ENCODE assay signal across 26 mouse cellular contexts in the genomic region with DNA sequence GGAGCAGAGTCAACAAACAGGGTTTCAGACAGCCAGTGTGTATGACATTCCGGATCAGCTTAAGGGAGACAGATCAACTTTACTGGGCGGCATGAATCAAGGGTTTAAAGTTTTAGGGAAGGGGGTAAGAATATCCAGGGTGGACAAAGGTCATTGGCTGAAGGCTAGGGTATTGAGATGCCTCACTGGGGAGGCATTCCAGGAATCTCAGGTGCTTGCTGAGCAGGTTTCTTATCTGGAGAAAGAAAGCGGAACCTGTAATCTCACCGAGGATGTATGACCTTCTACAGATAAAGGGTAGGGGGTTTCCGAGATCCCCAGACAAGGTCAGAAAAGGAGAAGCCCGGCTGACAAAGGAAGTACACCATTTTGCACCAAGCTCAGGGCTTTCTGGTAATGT. TPM values are rescaled to one million over a fixed set of nuclear protein-coding genes. Genes with fewer than 3 reads are reported as not detected.
DNase-seq lines count a peak whose midpoint lies in the region; ATAC-seq and TF ChIP-seq lines count a peak whose summit lies in the region.
"Had no signal": no experiment of that assay in that cellular context is flagged by ENCODE, and none has a peak within 500 bp of the region (broad histone marks: within the 10 kb centered on the region; RNA-seq: fewer than 3 reads in every experiment).

No protein-coding gene starts in this region.

- H3K4me1 ChIP-seq in heart, embryonic 10.5 days: 0 out of 2 replicates have a peak, but pooled peaks cover 7% of the 10 kb centered on the region
- peaks cover 0 to 15% of the 10 kb centered on the region in 2 experiments; a peak in 2 of 4 replicates for H3K4me1 ChIP-seq in CH12.LX (ENCODE audit: control insufficient read depth in 1 of 2, insufficient read depth in 2 of 2)
- no peaks in the 10 kb centered on the region for H3K4me1 ChIP-seq in neural tube, embryonic 15.5 days
- H3K4me1 ChIP-seq: embryonic facial prominence, embryonic 12.5 days; forebrain, embryonic 12.5 days; heart, embryonic 12.5 days; hindbrain, embryonic 12.5 days; limb, embryonic 12.5 days; megakaryocyte, embryonic 14.5 days had no signal

- WGBS in heart, embryonic 10.5 days: 33% methylated on average over 6 of the region's 6 CpGs
- WGBS in neural tube, embryonic 15.5 days: 66% methylated on average over 6 of the region's 6 CpGs

- 0 out of 2 replicates have a peak overlapping the region, but pooled peaks have one; percentile 8 for H3K4me2 ChIP-seq in CH12.LX (ENCODE audit: insufficient read depth, low read depth, poor library complexity, severe bottlenecking)
- H3K4me2 ChIP-seq in neural tube, embryonic 15.5 days: no peak overlapping the region
- H3K4me2 ChIP-seq: embryonic facial prominence, embryonic 12.5 days; forebrain, embryonic 12.5 days; heart, embryonic 12.5 days; hindbrain, embryonic 12.5 days; limb, embryonic 12.5 days; liver, embryonic 11.5 days had no signal

- dilution Hi-C loops in CH12.LX (cut with MboI; ENCODE audit: extremely low pct_ligation_motif_present, extremely low pct_unique_long_range_greater_than_20kb, low sequenced_read_pairs): no loop called here

- ATAC-seq in neural tube, embryonic 15.5 days (ENCODE audit: low FRiP score): no peak
- ATAC-seq: liver, postnatal 0 days; midbrain, embryonic 16.5 days had no signal

- H3K27me3 ChIP-seq in heart, embryonic 10.5 days (ENCODE audit: insufficient read depth, poor library complexity, severe bottlenecking): no peaks in the 10 kb centered on the region
- no peaks in the 10 kb centered on the region for H3K27me3 ChIP-seq in CH12.LX (replicated peaks)
- no peaks in the 10 kb centered on the region for H3K27me3 ChIP-seq in neural tube, embryonic 15.5 days (replicated peaks)
- H3K27me3 ChIP-seq: embryonic facial prominence, embryonic 12.5 days; forebrain, embryonic 12.5 days; heart, embryonic 12.5 days; hindbrain, embryonic 12.5 days had no signal

- TF ChIP-seq POLR2A in CH12.LX (IDR thresholded peaks at IDR 0.05; ENCODE audit: low read depth, low read length): no peak

- intact Hi-C loops in heart, postnatal 14 days (cut with DNase I): no loop called here

- no peak for TF ChIP-seq RAD21 in CH12.LX (IDR thresholded peaks at IDR 0.05; ENCODE audit: low read depth, low read length)

- peak; percentile 56 for DNase-seq in heart, embryonic 10.5 days (ENCODE audit: low spot score)
- no peak for DNase-seq in heart, postnatal 14 days
- DNase-seq in CH12.LX (ENCODE audit: extremely low read depth): no peak
- DNase-seq in ES-CJ7 (ENCODE audit: low read depth, low spot score): peak; percentile 54
- peak; percentile 11 for DNase-seq in induced T-regulatory cell, adult 2 months (ENCODE audit: low read depth)
- DNase-seq in retina, embryonic 14.5 days (ENCODE audit: low spot score): no peak
- DNase-seq in cerebellum, adult 8-10 months: no peak
- DNase-seq: adrenal gland, postnatal 25 days; cerebellum, postnatal 10 days; gastrocnemius, adult 2 months; heart, postnatal 10 days; kidney, postnatal 25 days; liver, postnatal 0 days; lung, postnatal 36 days had no signal

- in situ Hi-C loops in CH12.LX (cut with MboI; ENCODE audit: low pct_ligation_motif_present, low pct_unique_long_range_greater_than_20kb, low sequenced_read_pairs): no loop called here

- no peaks in the 10 kb centered on the region for H3K79me2 ChIP-seq in CH12.LX (replicated peaks; ENCODE audit: control insufficient read depth, extremely low read depth, insufficient read depth, poor library complexity, severe bottlenecking)

- H3K9ac ChIP-seq in CH12.LX (ENCODE audit: insufficient read depth, low read depth): no peak overlapping the region
- H3K9ac ChIP-seq in neural tube, embryonic 15.5 days (replicated peaks): no peak overlapping the region
- H3K9ac ChIP-seq: embryonic facial prominence, embryonic 12.5 days; forebrain, embryonic 12.5 days; heart, embryonic 12.5 days; hindbrain, embryonic 12.5 days; limb, embryonic 12.5 days; liver, postnatal 0 days had no signal

- no peak for TF ChIP-seq CTCF in CH12.LX (conservative IDR thresholded peaks at IDR 0.05 in 1 of 2, IDR thresholded peaks at IDR 0.05 in 1 of 2; ENCODE audit: low read depth in 2 of 2, low read length in 2 of 2)

- no peaks in the 10 kb centered on the region for H3K9me3 ChIP-seq in heart, embryonic 10.5 days
- no peaks in the 10 kb centered on the region for H3K9me3 ChIP-seq in CH12.LX (replicated peaks; ENCODE audit: low read length)
- H3K9me3 ChIP-seq in neural tube, embryonic 15.5 days (replicated peaks): no peaks in the 10 kb centered on the region
- H3K9me3 ChIP-seq: embryonic facial prominence, embryonic 12.5 days; forebrain, embryonic 12.5 days; G1E; heart, embryonic 12.5 days; hindbrain, embryonic 12.5 days; limb, embryonic 12.5 days; megakaryocyte, embryonic 14.5 days had no signal

- no peaks in the 10 kb centered on the region for H3K36me3 ChIP-seq in heart, embryonic 10.5 days
- H3K36me3 ChIP-seq in CH12.LX (replicated peaks in 1 of 2; ENCODE audit: control insufficient read depth in 1 of 2, insufficient read depth in 1 of 2, low read length in 1 of 2): no peaks in the 10 kb centered on the region
- H3K36me3 ChIP-seq in neural tube, embryonic 15.5 days: no peaks in the 10 kb centered on the region
- H3K36me3 ChIP-seq: embryonic facial prominence, embryonic 12.5 days; forebrain, embryonic 12.5 days; G1E; heart, embryonic 12.5 days; hindbrain, embryonic 12.5 days; limb, embryonic 12.5 days had no signal

- TF ChIP-seq EP300 in CH12.LX (IDR thresholded peaks at IDR 0.05; ENCODE audit: low read length): no peak

- no peak overlapping the region for H3K4me3 ChIP-seq in heart, embryonic 10.5 days
- H3K4me3 ChIP-seq in CH12.LX (replicated peaks in 1 of 3; ENCODE audit: low read depth in 2 of 3, low read length in 2 of 3, poor library complexity in 1 of 3): no peak overlapping the region
- no peak overlapping the region for H3K4me3 ChIP-seq in neural tube, embryonic 15.5 days (replicated peaks)
- H3K4me3 ChIP-seq: embryonic facial prominence, embryonic 12.5 days; erythroblast, embryonic 14.5 days; forebrain, embryonic 12.5 days; gastrocnemius, adult 2 months; heart, embryonic 12.5 days; hindbrain, embryonic 12.5 days; layer of hippocampus, adult 2 months; limb, embryonic 12.5 days; megakaryocyte, embryonic 14.5 days had no signal

- no peak overlapping the region for H3K27ac ChIP-seq in heart, embryonic 10.5 days
- H3K27ac ChIP-seq in CH12.LX (ENCODE audit: insufficient read depth, low read depth): no peak overlapping the region
- no peak overlapping the region for H3K27ac ChIP-seq in neural tube, embryonic 15.5 days (replicated peaks)
- H3K27ac ChIP-seq: embryonic facial prominence, embryonic 12.5 days; forebrain, embryonic 12.5 days; gastrocnemius, adult 2 months; hindbrain, embryonic 12.5 days; layer of hippocampus, adult 2 months; limb, embryonic 12.5 days had no signal

TF ChIP-seq in CH12.LX, 34 proteins besides CTCF, POLR2A, EP300 and RAD21:
- no peak for TF ChIP-seq TCF12 (IDR thresholded peaks at IDR 0.05; ENCODE audit: low read depth, low read length)
TF ChIP-seq in CH12.LX: peak in this region for 0.

RNA-seq across cellular contexts. Expression of a gene that starts 7.3 kb away (rescaled TPM):
- 39.7 and 46.9 TPM in 2 replicates for polyA plus RNA-seq in heart, embryonic 10.5 days (2016; fragmentation: Nextera tagmentation; extraction: Ambion mirVana)
- total RNA-seq in heart, postnatal 14 days (2021): 10 to 100 TPM; 18.9 to 31.4 TPM
- total RNA-seq in CH12.LX (2012; rRNA removed): 30.7 and 37.1 TPM in 2 replicates
- total RNA-seq in CH12.LX (2014; rRNA removed): 53.1 and 53.3 TPM in 2 replicates
- polyA plus RNA-seq in CH12.LX (2012; ENCODE audit: insufficient read length, low read depth): 41.4 and 50.1 TPM in 2 replicates
- polyA plus RNA-seq in neural tube, embryonic 15.5 days (2015; fragmentation: Nextera tagmentation; extraction: Ambion mirVana): 38.7 and 38.8 TPM in 2 replicates

Comparison
In these comparisons a context has a peak if more than half of its experiments do, and no peak if none do; other contexts are left out.
1. DNase-seq: peak in heart, embryonic 10.5 days (single experiment), ES-CJ7 (single experiment) and induced T-regulatory cell, adult 2 months (single experiment); none in heart, postnatal 14 days (0 of 2), CH12.LX (single experiment), retina, embryonic 14.5 days (single experiment) and cerebellum, adult 8-10 months (single experiment).